Mouse (Mus musculus): ENCODE data around the gene Pomp. TPM values are rescaled to one million over a fixed set of nuclear protein-coding genes. Genes with fewer than 3 reads are reported as not detected.
A peak's percentile ranks its signal among the peaks of the same experiment; 100 is the strongest.
"Not testable (repeated sequence)": the region's sequence is repeated elsewhere in the genome, so short reads cannot be mapped to it uniquely, and the experiment has no call there.

Pomp gene
- total RNA-seq, 2 experiments from 2014 or later = 161 to 185 TPM

- DNase-seq (ENCODE audit: low spot score in 2 of 2) = peak; percentile 91 to 96
- intact Hi-C loops (cut with DNase I) = no loop called here
These were observed 34.3 kb downstream of the Pomp start, which contains the start of gene Slc46a3 for GRCm38 (mm10) chr5:147894455-147895076. TSS of gene Slc46a3 (minus strand) at chr5:147894815.

GRCm38 (mm10) chr5:147895436-147896198, 35.4 kb downstream of the Pomp start:
- no peak for DNase-seq (ENCODE audit: low spot score in 2 of 2)
- intact Hi-C loops (cut with DNase I) = no loop called here

GRCm38 (mm10) chr5:147896501-147896900, 36.2 kb downstream of the Pomp start:
- intact Hi-C loops (cut with DNase I); DNase-seq (ENCODE audit: low spot score in 2 of 2): not testable (repeated sequence)

- intact Hi-C loops (cut with DNase I) = no loop called here
- no peak for DNase-seq (ENCODE audit: low spot score in 2 of 2)
These were observed 38.0 kb downstream of the Pomp start for GRCm38 (mm10) chr5:147898254-147898653.

- intact Hi-C loops (cut with DNase I) = no loop called here
- DNase-seq (ENCODE audit: low spot score in 2 of 2) = no peak
These were observed 38.8 kb downstream of the Pomp start for GRCm38 (mm10) chr5:147898968-147899549.

- intact Hi-C loops (cut with DNase I) = no loop called here
- DNase-seq (ENCODE audit: low spot score in 2 of 2) = no peak
These were observed 41.9 kb downstream of the Pomp start for GRCm38 (mm10) chr5:147902008-147902757.

GRCm38 (mm10) chr5:147903166-147903565, 42.9 kb downstream of the Pomp start:
- intact Hi-C loops (cut with DNase I) = no loop called here

GRCm38 (mm10) chr5:147907144-147907543, 46.9 kb downstream of the Pomp start:
- intact Hi-C loops (cut with DNase I) = no loop called here
- no peak for DNase-seq (ENCODE audit: low spot score in 2 of 2)

More at GRCm38 (mm10) chr5:147903166-147903565, 42.9 kb downstream of the Pomp start:
- DNase-seq (ENCODE audit: low spot score in 2 of 2) = no peak

- no peak for DNase-seq (ENCODE audit: low spot score in 2 of 2)
- intact Hi-C loops (cut with DNase I) = no loop called here
These were observed 47.6 kb downstream of the Pomp start for GRCm38 (mm10) chr5:147907851-147908250.

GRCm38 (mm10) chr5:147910807-147911509, 50.7 kb downstream of the Pomp start:
- intact Hi-C loops (cut with DNase I) = no loop called here
- no peak for DNase-seq (ENCODE audit: low spot score in 2 of 2)

GRCm38 (mm10) chr5:147911744-147912143, 51.5 kb downstream of the Pomp start:
- no peak for DNase-seq (ENCODE audit: low spot score in 2 of 2)
- intact Hi-C loops (cut with DNase I) = no loop called here

GRCm38 (mm10) chr5:147913241-147913842, 53.1 kb downstream of the Pomp start:
- DNase-seq (ENCODE audit: low spot score in 2 of 2) = no peak
- intact Hi-C loops (cut with DNase I) = no loop called here

- intact Hi-C loops (cut with DNase I) = no loop called here
- DNase-seq (ENCODE audit: low spot score in 2 of 2) = no peak
These were observed 54.8 kb downstream of the Pomp start for GRCm38 (mm10) chr5:147915038-147915566.

- DNase-seq (ENCODE audit: low spot score in 2 of 2) = no peak
- intact Hi-C loops (cut with DNase I) = no loop called here
These were observed 55.9 kb downstream of the Pomp start for GRCm38 (mm10) chr5:147916171-147916570.

- peak in 1 of 2 experiments; percentile 47 for DNase-seq (ENCODE audit: low spot score in 2 of 2)
- intact Hi-C loops (cut with DNase I) = no loop called here
These were observed 58.0 kb downstream of the Pomp start for GRCm38 (mm10) chr5:147918044-147918846.

- no peak for DNase-seq (ENCODE audit: low spot score in 2 of 2)
- intact Hi-C loops (cut with DNase I) = no loop called here
These were observed 64.4 kb downstream of the Pomp start for GRCm38 (mm10) chr5:147924621-147925020.
